Mouse (Mus musculus) midbrain, embryonic 13.5 days (tissue): ENCODE measurements around the gene Gk. TPM values are rescaled to one million over a fixed set of nuclear protein-coding genes. Genes with fewer than 3 reads are reported as not detected.
A peak's percentile ranks its signal among the peaks of the same experiment; 100 is the strongest.

ENCODE experiments used
- ATAC-seq: fragments of 200-750 bp; cut with Nextera tagmentation; 2 replicates; pipeline ENCODE4 v1.8.0; 2017; ENCODE audit warnings: mild to moderate bottlenecking, moderate TSS enrichment, moderate library complexity
- H3K27ac ChIP-seq: fragments of 300-500 bp; sonication (generic); 2 replicates; pipeline ENCODE4 v1.5.1; 2015; ENCODE audit warnings: inconsistent platforms, mild to moderate bottlenecking, moderate library complexity
- H3K27me3 ChIP-seq: fragments of 300-500 bp; sonication (generic); 2 replicates; pipeline ENCODE4 v1.6.1; 2015; ENCODE audit warnings: mild to moderate bottlenecking, inconsistent platforms
- H3K36me3 ChIP-seq: fragments of 300-500 bp; sonication (generic); 2 replicates; pipeline ENCODE4 v1.6.1; 2015; ENCODE audit warnings: mild to moderate bottlenecking, inconsistent platforms
- H3K4me1 ChIP-seq: fragments of 300-500 bp; sonication (generic); replicated peaks from 2 replicates; pipeline ENCODE4 v1.6.1; 2015; ENCODE audit warnings: inconsistent platforms
- H3K4me2 ChIP-seq: fragments of 300-500 bp; sonication (generic); replicated peaks from 2 replicates; pipeline ENCODE4 v1.6.1; 2015; ENCODE audit warnings: moderate library complexity, mild to moderate bottlenecking, inconsistent platforms
- H3K4me3 ChIP-seq: fragments of 300-500 bp; sonication (generic); replicated peaks from 2 replicates; pipeline ENCODE4 v1.5.1; 2015; ENCODE audit warnings: mild to moderate bottlenecking, inconsistent platforms
- H3K9ac ChIP-seq: fragments of 300-500 bp; sonication (generic); replicated peaks from 2 replicates; pipeline ENCODE4 v1.6.1; 2015; ENCODE audit warnings: mild to moderate bottlenecking, inconsistent platforms
- H3K9me3 ChIP-seq: fragments of 300-500 bp; sonication (generic); 2 replicates; pipeline ENCODE4 v1.6.1; 2016; ENCODE audit warnings: mild to moderate bottlenecking, inconsistent platforms
- WGBS: fragments of 180-500 bp; shearing (Covaris S2); methylation state at CpG from one replicate; pipeline ENCODE4 v1.1.7; 2015; 5-methylcytosine and 5-hydroxymethylcytosine counted together
- polyA plus RNA-seq: library from polyadenylated mRNA; unstranded; fragments of >200 nt; fragmentation: Nextera tagmentation; extraction: Ambion mirVana; gene quantifications from 2 replicates; pipeline ENCODE4 v1.2.1, GENCODE M21; 2015

Gene Gk
- polyA plus RNA-seq, result 7.8 and 8.0 TPM in 2 replicates

GRCm38 (mm10) chrX:85776544-85777087 lies at the start of gene Gk:
Gk (minus strand) TSS chrX:85776819.
- Histone ChIP-seq H3K4me3 (peak within 1 kb of the TSS; percentile 52), H3K9ac (peak within 1 kb of the TSS; percentile 67), H3K27ac (peak within 1 kb of the TSS; percentile 88), H3K4me2 (peak within 1 kb of the TSS; percentile 62), H3K36me3 (no peaks in the 10 kb centered on the region), H3K27me3 (no peaks in the 10 kb centered on the region), H3K4me1 (no peaks in the 10 kb centered on the region), H3K9me3 (no peaks in the 10 kb centered on the region)
- WGBS, result 17% methylated on average over 34 of the region's 45 CpGs
- peak; percentile 99 for ATAC-seq

- WGBS, result 82% methylated on average over 4 of the region's 4 CpGs
Observed at GRCm38 (mm10) chrX:85804706-85805376, 28.2 kb upstream of the Gk start.

GRCm38 (mm10) chrX:85803006-85803405 lies 26.4 kb upstream of the Gk start:
- no peak for ATAC-seq
- no peaks in the 10 kb centered on the region for H3K36me3 ChIP-seq
- H3K27ac ChIP-seq, result no peak overlapping the region
- no peaks in the 10 kb centered on the region for H3K9me3 ChIP-seq
- H3K4me1 ChIP-seq, result no peaks in the 10 kb centered on the region
- no peak overlapping the region for H3K4me3 ChIP-seq
- H3K27me3 ChIP-seq, result no peaks in the 10 kb centered on the region
- no peak overlapping the region for H3K4me2 ChIP-seq
- no peak overlapping the region for H3K9ac ChIP-seq

More at GRCm38 (mm10) chrX:85804706-85805376, 28.2 kb upstream of the Gk start:
- Histone ChIP-seq H3K27ac (no peak overlapping the region), H3K4me3 (no peak overlapping the region), H3K9ac (no peak overlapping the region), H3K36me3 (no peaks in the 10 kb centered on the region), H3K4me2 (no peak overlapping the region), H3K4me1 (no peaks in the 10 kb centered on the region), H3K9me3 (no peaks in the 10 kb centered on the region), H3K27me3 (no peaks in the 10 kb centered on the region)
- no peak for ATAC-seq

- 87% methylated on average over 2 of the region's 2 CpGs for WGBS
Observed at GRCm38 (mm10) chrX:85797449-85797848, 20.8 kb upstream of the Gk start.

GRCm38 (mm10) chrX:85778346-85778745 lies 1.7 kb upstream of the Gk start:
- Histone ChIP-seq H3K27ac (no peak overlapping the region), H3K4me2 (no peak overlapping the region), H3K27me3 (no peaks in the 10 kb centered on the region), H3K36me3 (no peaks in the 10 kb centered on the region), H3K9me3 (no peaks in the 10 kb centered on the region), H3K4me3 (no peak overlapping the region), H3K4me1 (no peaks in the 10 kb centered on the region), H3K9ac (no peak overlapping the region)
- WGBS, result 83% methylated on average over 3 of the region's 3 CpGs
- no peak for ATAC-seq

More at GRCm38 (mm10) chrX:85797449-85797848, 20.8 kb upstream of the Gk start:
- Histone ChIP-seq H3K4me2 (no peak overlapping the region), H3K27me3 (no peaks in the 10 kb centered on the region), H3K4me1 (no peaks in the 10 kb centered on the region), H3K9ac (no peak overlapping the region), H3K36me3 (no peaks in the 10 kb centered on the region), H3K4me3 (no peak overlapping the region), H3K27ac (no peak overlapping the region), H3K9me3 (no peaks in the 10 kb centered on the region)
- ATAC-seq, result no peak

GRCm38 (mm10) chrX:85777141-85777540 lies 522 bp upstream of the Gk start:
- Histone ChIP-seq H3K36me3 (no peaks in the 10 kb centered on the region), H3K9me3 (no peaks in the 10 kb centered on the region), H3K9ac (peak overlapping the region; percentile 67), H3K27me3 (no peaks in the 10 kb centered on the region), H3K27ac (peak overlapping the region; percentile 88), H3K4me2 (peak overlapping the region; percentile 49), H3K4me1 (no peaks in the 10 kb centered on the region), H3K4me3 (peak overlapping the region; percentile 52)
- ATAC-seq, result peak; percentile 51
- WGBS, result 29% methylated on average over 17 of the region's 17 CpGs

GRCm38 (mm10) chrX:85775879-85776543 lies 608 bp downstream of the Gk start:
- Histone ChIP-seq H3K4me2 (peak overlapping the region; percentile 62), H3K27ac (peak overlapping the region; percentile 65), H3K9ac (peak overlapping the region; percentile 66), H3K4me1 (no peaks in the 10 kb centered on the region), H3K4me3 (peak overlapping the region; percentile 52), H3K27me3 (no peaks in the 10 kb centered on the region), H3K36me3 (no peaks in the 10 kb centered on the region), H3K9me3 (no peaks in the 10 kb centered on the region)
- no peak for ATAC-seq
- 24% methylated on average over 22 of the region's 22 CpGs for WGBS

GRCm38 (mm10) chrX:85771303-85771702 lies 5.3 kb downstream of the Gk start:
- 84% methylated on average over 3 of the region's 3 CpGs for WGBS

GRCm38 (mm10) chrX:85770747-85771146 lies 5.9 kb downstream of the Gk start:
- Histone ChIP-seq H3K9ac (no peak overlapping the region), H3K36me3 (no peaks in the 10 kb centered on the region), H3K4me2 (no peak overlapping the region), H3K4me1 (no peaks in the 10 kb centered on the region), H3K27ac (no peak overlapping the region), H3K27me3 (no peaks in the 10 kb centered on the region), H3K9me3 (no peaks in the 10 kb centered on the region), H3K4me3 (no peak overlapping the region)
- 94% methylated on average over 3 of the region's 3 CpGs for WGBS
- ATAC-seq, result no peak

More at GRCm38 (mm10) chrX:85771303-85771702, 5.3 kb downstream of the Gk start:
- no peaks in the 10 kb centered on the region for H3K4me1 ChIP-seq
- no peak overlapping the region for H3K9ac ChIP-seq
- no peaks in the 10 kb centered on the region for H3K27me3 ChIP-seq
- H3K36me3 ChIP-seq, result no peaks in the 10 kb centered on the region
- H3K9me3 ChIP-seq, result no peaks in the 10 kb centered on the region
- no peak overlapping the region for H3K4me2 ChIP-seq
- H3K27ac ChIP-seq, result no peak overlapping the region
- no peak for ATAC-seq
- no peak overlapping the region for H3K4me3 ChIP-seq

- no peak overlapping the region for H3K4me3 ChIP-seq
- no peak overlapping the region for H3K9ac ChIP-seq
- H3K27me3 ChIP-seq, result no peaks in the 10 kb centered on the region
- no peaks in the 10 kb centered on the region for H3K9me3 ChIP-seq
- no peak overlapping the region for H3K4me2 ChIP-seq
- WGBS, result 52% methylated on average over 2 of the region's 2 CpGs
- H3K36me3 ChIP-seq, result no peaks in the 10 kb centered on the region
- no peak for ATAC-seq
- H3K4me1 ChIP-seq, result no peaks in the 10 kb centered on the region
- H3K27ac ChIP-seq, result no peak overlapping the region
Observed at GRCm38 (mm10) chrX:85768578-85768977, 8.0 kb downstream of the Gk start.

- H3K4me1 ChIP-seq, result no peaks in the 10 kb centered on the region
- no peak overlapping the region for H3K9ac ChIP-seq
- H3K4me2 ChIP-seq, result no peak overlapping the region
- H3K27me3 ChIP-seq, result no peaks in the 10 kb centered on the region
- no peak for ATAC-seq
- WGBS, result 58% methylated on average over 3 of the region's 3 CpGs
- no peak overlapping the region for H3K4me3 ChIP-seq
- no peaks in the 10 kb centered on the region; the same call in 1 of the 2 replicates for H3K36me3 ChIP-seq
- no peak overlapping the region for H3K27ac ChIP-seq
- H3K9me3 ChIP-seq, result no peaks in the 10 kb centered on the region
Observed at GRCm38 (mm10) chrX:85756005-85756404, 20.6 kb downstream of the Gk start.

- H3K9ac ChIP-seq, result no peak overlapping the region
- no peak overlapping the region for H3K4me2 ChIP-seq
- no peaks in the 10 kb centered on the region for H3K36me3 ChIP-seq
- H3K4me1 ChIP-seq, result no peaks in the 10 kb centered on the region
- 84% methylated on average over 3 of the region's 3 CpGs for WGBS
- H3K27ac ChIP-seq, result no peak overlapping the region
- ATAC-seq, result no peak
- H3K9me3 ChIP-seq, result no peaks in the 10 kb centered on the region
- H3K27me3 ChIP-seq, result no peaks in the 10 kb centered on the region
- no peak overlapping the region for H3K4me3 ChIP-seq
Observed at GRCm38 (mm10) chrX:85743837-85744236, 32.8 kb downstream of the Gk start.
